Mouse (Mus musculus): ENCODE results near the gene Ly6g6f.

DNA sequence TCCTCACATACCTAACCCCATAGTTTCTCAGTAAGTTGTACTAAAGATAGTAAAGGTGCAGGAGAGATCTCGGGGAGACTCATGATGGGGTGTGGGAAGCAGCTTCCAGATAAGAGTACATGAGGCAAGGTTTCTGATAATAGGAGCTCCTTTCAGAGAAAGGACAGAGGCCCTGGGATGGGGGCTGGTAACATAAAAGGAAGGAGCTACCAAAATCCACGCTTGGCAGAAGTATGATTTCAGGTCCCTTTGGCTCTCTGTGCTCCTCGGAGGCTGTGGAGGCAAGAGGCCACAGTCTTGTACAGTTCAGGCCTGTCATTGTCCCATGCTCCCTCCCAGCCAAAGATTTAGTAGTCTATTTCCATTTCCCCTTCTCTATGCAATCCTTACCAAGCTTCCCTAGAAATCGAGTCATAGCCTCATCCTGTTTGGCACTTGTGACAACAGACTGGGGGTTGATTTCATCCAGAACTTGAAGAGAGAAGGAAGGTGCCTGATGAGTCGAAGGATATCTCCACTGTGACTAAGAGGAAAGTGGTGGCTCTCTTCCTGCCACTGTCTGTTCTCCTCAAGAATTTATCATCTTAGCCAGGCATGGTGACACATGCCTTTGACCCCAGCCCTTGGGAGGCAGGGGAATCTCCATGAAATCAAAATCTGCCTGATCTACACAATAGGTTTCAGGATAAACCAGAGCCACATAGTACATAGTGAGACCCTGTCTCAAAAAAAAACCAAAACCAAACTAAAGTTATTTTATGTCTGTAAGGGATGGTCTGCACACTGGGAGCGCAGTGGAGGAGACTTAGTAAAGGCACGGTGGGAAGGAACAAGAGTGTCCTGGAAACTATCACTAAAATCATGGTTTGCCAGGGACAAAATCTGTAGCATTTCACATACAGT lies 40.3 kb downstream of the Ly6g6f start:
- TF ChIP-seq CTCF (IDR thresholded peaks at IDR 0.05; ENCODE audit: borderline replicate concordance, insufficient read depth, low read length): no peak
- TF ChIP-seq POLR2A (IDR thresholded peaks at IDR 0.05; ENCODE audit: low read depth, low read length): no peak
